Mouse (Mus musculus): ENCODE measurements around the gene Prkce. TPM values are rescaled to one million over a fixed set of nuclear protein-coding genes. Genes with fewer than 3 reads are reported as not detected.

Prkce gene
- polyA plus RNA-seq, 1 experiment from 2014 or later, result 11.0 TPM

- no peak overlapping the region for H3K4me3 ChIP-seq
- no peak overlapping the region for H3K4me2 ChIP-seq (replicated peaks)
Observed at GRCm38 (mm10) chr17:86484087-86484737, 316.6 kb downstream of the Prkce start.

GRCm38 (mm10) chr17:86486657-86487056 lies 319.1 kb downstream of the Prkce start:
- Histone ChIP-seq H3K36me3 (no peaks in the 10 kb centered on the region), H3K4me1 (no peaks in the 10 kb centered on the region), H3K4me2 (replicated peaks) (no peak overlapping the region), H3K9me3 (replicated peaks) (no peaks in the 10 kb centered on the region), H3K27me3 (no peaks in the 10 kb centered on the region), H3K4me3 (no peak overlapping the region), H3K9ac (no peak overlapping the region), H3K27ac (no peak overlapping the region)
- ATAC-seq (ENCODE audit: low FRiP score), result no peak
- 89% methylated on average over 5 of the region's 5 CpGs for WGBS

More at GRCm38 (mm10) chr17:86484087-86484737, 316.6 kb downstream of the Prkce start:
- H3K9ac ChIP-seq, result no peak overlapping the region
- H3K9me3 ChIP-seq (replicated peaks), result no peaks in the 10 kb centered on the region
- no peaks in the 10 kb centered on the region for H3K36me3 ChIP-seq
- H3K27ac ChIP-seq, result no peak overlapping the region
- 12% methylated on average over 3 of the region's 3 CpGs for WGBS
- no peak for ATAC-seq (ENCODE audit: low FRiP score)
- H3K27me3 ChIP-seq, result no peaks in the 10 kb centered on the region
- H3K4me1 ChIP-seq, result no peaks in the 10 kb centered on the region; the same call in 1 of the 2 replicates

GRCm38 (mm10) chr17:86487450-86487849 lies 319.9 kb downstream of the Prkce start:
- Histone ChIP-seq H3K36me3 (no peaks in the 10 kb centered on the region), H3K9me3 (replicated peaks) (no peaks in the 10 kb centered on the region), H3K27ac (no peak overlapping the region), H3K4me2 (replicated peaks) (no peak overlapping the region), H3K4me1 (no peaks in the 10 kb centered on the region), H3K9ac (no peak overlapping the region), H3K27me3 (no peaks in the 10 kb centered on the region), H3K4me3 (no peak overlapping the region)
- no peak for ATAC-seq (ENCODE audit: low FRiP score)
- 83% methylated on average over 3 of the region's 3 CpGs for WGBS

- WGBS, result 90% methylated on average over 10 of the region's 10 CpGs
Observed at GRCm38 (mm10) chr17:86489827-86490226, 322.2 kb downstream of the Prkce start.

GRCm38 (mm10) chr17:86492376-86492775 lies 324.8 kb downstream of the Prkce start:
- no peak overlapping the region for H3K4me3 ChIP-seq
- no peak overlapping the region for H3K9ac ChIP-seq
- no peaks in the 10 kb centered on the region for H3K27me3 ChIP-seq
- WGBS, result 87% methylated on average over 7 of the region's 7 CpGs
- no peaks in the 10 kb centered on the region for H3K9me3 ChIP-seq (replicated peaks)
- no peak overlapping the region for H3K27ac ChIP-seq
- H3K4me2 ChIP-seq (replicated peaks), result no peak overlapping the region
- no peaks in the 10 kb centered on the region for H3K36me3 ChIP-seq
- no peak for ATAC-seq (ENCODE audit: low FRiP score)
- H3K4me1 ChIP-seq, result no peaks in the 10 kb centered on the region

More at GRCm38 (mm10) chr17:86489827-86490226, 322.2 kb downstream of the Prkce start:
- Histone ChIP-seq H3K4me3 (no peak overlapping the region), H3K4me1 (no peaks in the 10 kb centered on the region), H3K4me2 (replicated peaks) (no peak overlapping the region), H3K27ac (no peak overlapping the region), H3K9ac (no peak overlapping the region), H3K9me3 (replicated peaks) (no peaks in the 10 kb centered on the region), H3K36me3 (no peaks in the 10 kb centered on the region), H3K27me3 (no peaks in the 10 kb centered on the region)
- ATAC-seq (ENCODE audit: low FRiP score), result no peak

GRCm38 (mm10) chr17:86493891-86494420 lies 326.4 kb downstream of the Prkce start:
- Histone ChIP-seq H3K9ac (no peak overlapping the region), H3K36me3 (no peaks in the 10 kb centered on the region), H3K4me3 (no peak overlapping the region), H3K27ac (no peak overlapping the region), H3K9me3 (replicated peaks) (no peaks in the 10 kb centered on the region), H3K27me3 (no peaks in the 10 kb centered on the region), H3K4me2 (replicated peaks) (no peak overlapping the region), H3K4me1 (0 out of 2 replicates have a peak, but pooled peaks cover under 1% of the 10 kb centered on the region)
- 80% methylated on average over 8 of the region's 8 CpGs for WGBS
- ATAC-seq (ENCODE audit: low FRiP score), result no peak

DNA sequence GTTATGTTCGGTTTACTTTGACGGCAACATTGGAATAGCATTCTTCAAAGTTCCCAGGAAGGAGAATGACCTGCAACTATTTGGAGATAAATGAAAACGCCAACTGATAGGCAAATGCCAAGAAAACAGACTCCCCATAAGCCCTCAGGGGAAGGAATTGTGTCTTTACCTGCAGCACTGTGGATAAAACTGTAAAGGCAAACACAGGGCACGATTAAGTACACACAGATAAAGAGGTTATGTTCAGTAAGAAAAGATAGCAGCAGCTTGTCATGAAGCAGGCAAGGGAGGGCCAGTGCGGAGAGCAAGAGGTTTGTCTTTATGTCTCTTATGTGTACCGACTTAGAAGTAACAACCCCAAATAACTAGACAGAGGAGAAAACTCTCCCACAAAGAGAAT lies 326.9 kb downstream of the Prkce start:
- no peaks in the 10 kb centered on the region for H3K27me3 ChIP-seq
- no peak overlapping the region for H3K27ac ChIP-seq
- WGBS, result 91% methylated on average over 6 of the region's 6 CpGs
- H3K36me3 ChIP-seq, result no peaks in the 10 kb centered on the region
- H3K9ac ChIP-seq, result no peak overlapping the region
- no peak overlapping the region for H3K4me2 ChIP-seq (replicated peaks)
- H3K9me3 ChIP-seq (replicated peaks), result no peaks in the 10 kb centered on the region
- no peak overlapping the region for H3K4me3 ChIP-seq
- no peak for ATAC-seq (ENCODE audit: low FRiP score)
- 0 out of 2 replicates have a peak, but pooled peaks cover 5% of the 10 kb centered on the region for H3K4me1 ChIP-seq

- Histone ChIP-seq H3K27ac (no peak overlapping the region), H3K9me3 (replicated peaks) (no peaks in the 10 kb centered on the region), H3K4me1 (0 out of 2 replicates have a peak, but pooled peaks cover 5% of the 10 kb centered on the region), H3K9ac (no peak overlapping the region), H3K36me3 (no peaks in the 10 kb centered on the region), H3K4me3 (no peak overlapping the region), H3K27me3 (no peaks in the 10 kb centered on the region), H3K4me2 (replicated peaks) (no peak overlapping the region)
- WGBS, result 81% methylated on average over 6 of the region's 6 CpGs
- ATAC-seq (ENCODE audit: low FRiP score), result no peak
Observed at GRCm38 (mm10) chr17:86494895-86495294, 327.3 kb downstream of the Prkce start.

DNA sequence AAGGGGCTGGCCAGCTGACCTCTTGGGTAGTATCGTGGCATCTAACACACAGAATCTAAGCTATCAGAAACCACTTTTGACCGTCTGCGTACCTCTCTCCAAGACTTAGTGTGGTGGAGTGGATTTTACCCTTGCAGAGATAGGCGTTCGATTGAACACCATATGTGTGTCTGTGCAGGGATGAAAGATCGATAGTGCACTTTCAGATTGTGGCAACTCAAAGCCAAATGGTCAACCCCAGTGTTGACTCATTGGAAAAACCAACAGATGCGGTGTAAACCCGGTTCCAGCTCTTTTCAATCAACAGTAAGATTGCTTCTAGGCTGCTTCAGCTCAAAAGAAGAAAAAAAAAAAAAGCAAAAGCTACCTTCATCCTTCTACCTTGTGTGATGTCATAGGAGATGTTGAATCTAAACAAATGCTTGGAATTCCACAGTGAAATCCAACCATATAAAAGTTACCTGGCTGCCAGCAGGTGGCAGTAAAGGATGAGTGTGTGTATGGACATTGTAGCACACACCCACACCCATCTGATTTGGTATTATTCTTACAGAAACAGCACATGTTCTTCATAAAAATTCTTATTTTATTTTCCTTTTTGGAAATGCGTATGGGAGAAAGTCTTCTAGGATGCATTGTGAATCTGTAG lies 328.7 kb downstream of the Prkce start:
- H3K27ac ChIP-seq, result no peak overlapping the region
- H3K9me3 ChIP-seq (replicated peaks), result no peaks in the 10 kb centered on the region
- 91% methylated on average over 9 of the region's 9 CpGs for WGBS

DNA sequence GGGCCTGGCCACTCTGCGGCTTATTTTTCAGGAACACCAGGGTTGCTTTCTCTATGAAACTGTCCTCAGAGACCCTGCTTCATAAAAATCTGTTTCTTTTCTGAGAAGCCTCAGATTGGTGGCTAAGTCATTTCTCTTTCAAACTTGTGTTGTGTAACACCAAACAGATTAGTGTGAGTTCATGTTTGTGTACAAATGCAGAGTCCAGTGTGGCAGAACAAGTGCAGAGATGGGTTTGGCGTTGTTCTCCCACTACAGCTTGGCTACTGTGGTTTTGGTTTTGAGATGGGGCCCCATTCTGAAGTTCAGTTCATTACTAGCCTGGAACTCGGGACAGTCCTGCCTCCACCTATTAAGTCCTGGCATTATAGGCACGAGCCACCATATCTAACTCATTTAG lies 329.7 kb downstream of the Prkce start:
- H3K4me3 ChIP-seq, result no peak overlapping the region
- ATAC-seq (ENCODE audit: low FRiP score), result no peak
- H3K4me2 ChIP-seq (replicated peaks), result no peak overlapping the region
- no peaks in the 10 kb centered on the region for H3K27me3 ChIP-seq
- H3K9ac ChIP-seq, result no peak overlapping the region
- no peaks in the 10 kb centered on the region for H3K9me3 ChIP-seq (replicated peaks)
- 92% methylated on average over 4 of the region's 4 CpGs for WGBS
- H3K4me1 ChIP-seq, result 0 out of 2 replicates have a peak, but pooled peaks cover 5% of the 10 kb centered on the region
- no peaks in the 10 kb centered on the region for H3K36me3 ChIP-seq
- H3K27ac ChIP-seq, result no peak overlapping the region

More for the DNA sequence above, 328.7 kb downstream of the Prkce start:
- ATAC-seq (ENCODE audit: low FRiP score), result no peak
- no peak overlapping the region for H3K9ac ChIP-seq
- no peak overlapping the region for H3K4me3 ChIP-seq
- H3K4me1 ChIP-seq, result 0 out of 2 replicates have a peak, but pooled peaks cover 5% of the 10 kb centered on the region
- H3K27me3 ChIP-seq, result no peaks in the 10 kb centered on the region
- no peak overlapping the region for H3K4me2 ChIP-seq (replicated peaks)
- H3K36me3 ChIP-seq, result no peaks in the 10 kb centered on the region

GRCm38 (mm10) chr17:86499359-86500045 lies 331.9 kb downstream of the Prkce start:
- Histone ChIP-seq H3K27me3 (no peaks in the 10 kb centered on the region), H3K9ac (no peak overlapping the region), H3K4me3 (no peak overlapping the region), H3K4me2 (replicated peaks) (no peak overlapping the region), H3K27ac (peak overlapping the region; percentile 37; the same call in 1 of the 2 replicates), H3K4me1 (0 out of 2 replicates have a peak, but pooled peaks cover 5% of the 10 kb centered on the region), H3K36me3 (no peaks in the 10 kb centered on the region), H3K9me3 (replicated peaks) (no peaks in the 10 kb centered on the region)
- 58% methylated on average over 15 of the region's 15 CpGs for WGBS
- ATAC-seq (ENCODE audit: low FRiP score), result no peak

DNA sequence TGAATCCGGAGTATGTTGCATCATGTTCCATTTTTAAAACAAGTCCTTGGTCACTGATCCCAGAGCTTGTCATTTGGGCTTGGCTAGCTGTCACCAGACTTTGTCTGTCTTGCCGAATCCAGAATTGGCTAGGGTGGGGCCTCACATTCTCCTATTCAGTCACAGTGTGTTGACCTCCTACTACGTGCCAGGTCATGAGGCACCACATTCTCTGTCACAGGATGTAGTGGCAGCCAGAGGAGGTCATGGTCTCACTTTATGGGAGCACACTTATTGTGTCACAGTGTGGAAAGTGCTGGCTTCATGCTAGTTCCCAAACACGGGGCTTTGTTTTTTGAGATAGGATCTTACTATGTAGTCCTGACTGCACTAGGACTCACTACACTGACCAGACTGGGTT lies 333.8 kb downstream of the Prkce start:
- no peak for ATAC-seq (ENCODE audit: low FRiP score)
- H3K9me3 ChIP-seq (replicated peaks), result no peaks in the 10 kb centered on the region
- 0 out of 2 replicates have a peak, but pooled peaks cover 5% of the 10 kb centered on the region for H3K4me1 ChIP-seq
- no peak overlapping the region for H3K9ac ChIP-seq
- WGBS, result 88% methylated on average over 4 of the region's 4 CpGs
- no peak overlapping the region for H3K4me2 ChIP-seq (replicated peaks)
- no peaks in the 10 kb centered on the region for H3K27me3 ChIP-seq
- no peak overlapping the region for H3K27ac ChIP-seq
- H3K4me3 ChIP-seq, result no peak overlapping the region
- H3K36me3 ChIP-seq, result no peaks in the 10 kb centered on the region
